Mouse (Mus musculus): ENCODE measurements around the gene Fam89b.

- TF ChIP-seq E2F4 (IDR thresholded peaks at IDR 0.05; ENCODE audit: borderline replicate concordance, low read depth, low read length): no peak
- no peak for TF ChIP-seq CTCF (IDR thresholded peaks at IDR 0.05 in 2 of 3, conservative IDR thresholded peaks at IDR 0.05 in 1 of 3; ENCODE audit: control insufficient read depth in 1 of 3, insufficient read depth in 1 of 3, low read depth in 2 of 3, low read length in 3 of 3, poor library complexity in 1 of 3, severe bottlenecking in 1 of 3)
Observed at GRCm38 (mm10) chr19:5684236-5684635, 45.2 kb downstream of the Fam89b start.
